Mouse (Mus musculus) lung, adult 2 months (tissue): Measurements from ENCODE around the gene Eapp. TPM values are rescaled to one million over a fixed set of nuclear protein-coding genes. Genes with fewer than 3 reads are reported as not detected.

Experiments
- DNase-seq: peaks from one replicate; pipeline ENCODE4 v3.0.0; 2022
- H3K4me1 ChIP-seq: fragments of 200-500 bp; 2 replicates; pipeline ENCODE4 v1.6.1; 2011; ENCODE audit warnings: low read length; ENCODE audit not compliant: control insufficient read depth, insufficient read depth
- H3K4me3 ChIP-seq: fragments of 200-500 bp; replicated peaks from 2 replicates; pipeline ENCODE3; 2011; ENCODE audit warnings: low read depth, mild to moderate bottlenecking, control low read depth, low read length; ENCODE audit errors: extremely low read depth
- CTCF ChIP-seq: fragments of 200-500 bp; IDR thresholded peaks from 2 replicates; pipeline ENCODE4 v1.5.1; 2011; ENCODE audit warnings: mild to moderate bottlenecking, low read length, control low read depth; ENCODE audit not compliant: insufficient read depth
- POLR2A ChIP-seq: fragments of 200-500 bp; IDR thresholded peaks from 2 replicates; pipeline ENCODE4 v1.6.1; 2011; ENCODE audit warnings: low read depth, mild to moderate bottlenecking, control low read depth, low read length, borderline replicate concordance; ENCODE audit errors: extremely low read depth
- WGBS: fragments of 180-500 bp; shearing (Covaris S2); methylation state at CpG from one replicate; pipeline ENCODE4 v1.1.7; 2018; 5-methylcytosine and 5-hydroxymethylcytosine counted together
- polyA plus RNA-seq: library from polyadenylated mRNA; depleted of rRNA; stranded (reverse); fragments of >200 nt; gene quantifications from 2 replicates; pipeline ENCODE4 v1.2.3, GENCODE M21; 2012

Eapp gene
- polyA plus RNA-seq, 1 experiment = 10.2 TPM

- 65% methylated on average over 7 of the region's 7 CpGs for WGBS
- Histone ChIP-seq H3K4me3 (no peak overlapping the region), H3K4me1 (no peaks in the 10 kb centered on the region)
- TF ChIP-seq CTCF = no peak
- TF ChIP-seq POLR2A = no peak
- no peak for DNase-seq
Measured at GRCm38 (mm10) chr12:54699394-54699793, 3.7 kb upstream of the Eapp start.

DNA sequence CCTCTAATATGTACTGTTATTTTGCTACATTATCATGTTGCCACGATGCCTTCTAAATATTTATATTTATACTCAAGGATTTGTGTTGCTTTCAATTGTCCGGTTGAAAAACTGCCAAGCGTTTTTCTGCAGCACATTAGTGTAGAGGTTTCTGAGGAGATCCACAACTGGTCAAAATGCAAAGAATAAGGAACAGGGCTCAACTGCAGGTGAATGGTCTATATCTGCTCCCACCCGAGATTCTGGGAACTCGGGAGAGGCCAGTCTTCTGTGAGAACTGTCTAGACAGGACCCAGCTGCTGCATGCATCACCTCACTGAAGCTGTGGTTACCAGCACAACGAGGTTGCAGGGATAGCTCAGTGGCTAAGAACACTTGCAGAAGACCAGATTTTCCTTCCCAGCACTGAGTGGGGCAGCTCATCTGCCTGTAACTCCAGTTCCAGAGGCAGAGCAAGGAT lies 2.1 kb upstream of the Eapp start:
- H3K4me1 ChIP-seq = no peaks in the 10 kb centered on the region
- TF ChIP-seq POLR2A = no peak
- TF ChIP-seq CTCF = no peak
- 25% methylated on average over 6 of the region's 6 CpGs for WGBS
- H3K4me3 ChIP-seq = no peak overlapping the region
- DNase-seq = no peak

GRCm38 (mm10) chr12:54697003-54697597 lies 1.4 kb upstream of the Eapp start:
- DNase-seq = no peak
- Histone ChIP-seq H3K4me3 (no peak overlapping the region), H3K4me1 (no peaks in the 10 kb centered on the region)
- TF ChIP-seq POLR2A (no peak), CTCF (no peak)
- 3% methylated on average over 7 of the region's 7 CpGs for WGBS

- H3K4me1 ChIP-seq = no peaks in the 10 kb centered on the region
- H3K4me3 ChIP-seq = peak overlapping the region; percentile 97
- peak; percentile 91 for DNase-seq
- WGBS = under 1% methylated on average over 32 of the region's 32 CpGs
- no peak for TF ChIP-seq CTCF
- TF ChIP-seq POLR2A = peak; percentile 100
Measured at GRCm38 (mm10) chr12:54696242-54697002, 725 bp upstream of the Eapp start.

- DNase-seq = no peak
Measured at GRCm38 (mm10) chr12:54694847-54695510, 718 bp downstream of the Eapp start.

DNA sequence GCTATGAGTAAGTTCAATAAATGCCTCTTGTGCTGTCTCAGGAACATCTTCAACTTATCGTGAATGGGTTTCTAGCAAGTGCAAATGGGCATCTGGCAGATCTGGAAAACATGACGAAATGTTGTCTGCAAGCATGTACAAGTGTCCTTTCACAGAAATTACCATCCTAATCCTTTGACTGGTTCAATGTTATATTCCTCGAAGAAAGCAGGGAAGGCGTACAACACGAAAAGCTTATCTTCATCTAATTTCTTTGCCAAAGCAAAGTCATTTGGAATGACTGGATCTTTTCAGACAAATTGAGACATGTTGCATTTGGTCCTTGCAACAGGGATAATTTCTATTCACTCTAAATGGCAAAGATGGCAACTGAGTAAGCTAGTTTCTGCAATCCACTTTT lies 6.6 kb downstream of the Eapp start:
- 92% methylated on average over 5 of the region's 5 CpGs for WGBS
- H3K4me1 ChIP-seq = no peaks in the 10 kb centered on the region
- H3K4me3 ChIP-seq = no peak overlapping the region
- DNase-seq = no peak
- TF ChIP-seq CTCF (no peak), POLR2A (no peak)

More at GRCm38 (mm10) chr12:54694847-54695510, 718 bp downstream of the Eapp start:
- WGBS = 32% methylated on average over 12 of the region's 12 CpGs
- TF ChIP-seq POLR2A (no peak), CTCF (no peak)
- H3K4me3 ChIP-seq = peak overlapping the region; percentile 97
- H3K4me1 ChIP-seq = no peaks in the 10 kb centered on the region

- no peak for DNase-seq
- 28% methylated on average over 1 of the region's 1 CpGs for WGBS
- H3K4me1 ChIP-seq = no peaks in the 10 kb centered on the region
- H3K4me3 ChIP-seq = no peak overlapping the region
- TF ChIP-seq POLR2A (no peak), CTCF (peak; percentile 39; the same call in 1 of the 2 replicates)
Measured at GRCm38 (mm10) chr12:54683182-54683581, 12.5 kb downstream of the Eapp start.

DNA sequence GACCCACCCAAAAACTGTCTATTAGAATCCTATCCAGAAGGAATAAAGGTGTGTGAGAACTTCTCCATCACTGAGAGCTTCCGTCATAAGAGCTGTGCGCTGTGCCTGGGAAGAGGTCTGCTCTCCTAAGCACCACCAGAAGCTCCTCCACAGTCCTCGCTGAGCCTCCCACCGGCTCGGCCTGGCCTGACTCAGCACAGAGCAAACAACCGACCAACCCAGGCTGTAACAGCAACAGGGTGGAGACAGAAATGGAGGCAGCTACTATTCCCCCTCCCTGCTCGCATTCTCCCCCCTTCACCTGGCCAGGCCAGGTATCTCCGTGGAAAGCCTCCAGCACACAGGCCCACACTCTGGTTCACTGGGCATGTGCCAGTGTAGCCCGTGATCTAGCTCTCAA lies 19.0 kb downstream of the Eapp start:
- WGBS = 95% methylated on average over 9 of the region's 9 CpGs
- no peak overlapping the region for H3K4me3 ChIP-seq
- DNase-seq = no peak
- TF ChIP-seq POLR2A (no peak), CTCF (no peak)
- H3K4me1 ChIP-seq = no peaks in the 10 kb centered on the region

DNA sequence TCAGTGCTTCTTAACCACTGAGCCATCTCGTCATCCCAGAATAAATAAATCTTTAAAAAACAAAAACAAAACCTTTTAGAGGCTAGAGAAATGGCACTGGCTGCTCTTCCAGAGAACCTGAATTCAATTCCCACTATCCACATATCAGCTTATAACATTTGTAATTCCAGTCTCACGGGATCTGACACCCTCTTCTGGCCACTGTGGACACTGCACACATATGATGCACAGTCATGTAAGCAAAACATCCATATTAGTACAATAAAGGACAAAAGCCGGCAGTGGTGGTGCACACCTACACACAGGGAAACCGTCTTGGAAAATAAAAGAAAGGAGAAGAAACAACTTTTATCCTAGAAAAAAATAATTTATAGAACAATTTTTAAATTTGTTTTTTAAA lies 20.3 kb downstream of the Eapp start:
- DNase-seq = no peak
- Histone ChIP-seq H3K4me3 (no peak overlapping the region), H3K4me1 (no peaks in the 10 kb centered on the region)
- no peak for TF ChIP-seq POLR2A
- no peak for TF ChIP-seq CTCF
- 93% methylated on average over 4 of the region's 4 CpGs for WGBS

- no peak for DNase-seq
- Histone ChIP-seq H3K4me1 (no peaks in the 10 kb centered on the region), H3K4me3 (no peak overlapping the region)
- 88% methylated on average over 4 of the region's 4 CpGs for WGBS
- TF ChIP-seq CTCF (no peak), POLR2A (no peak)
Measured at GRCm38 (mm10) chr12:54671262-54671661, 24.4 kb downstream of the Eapp start.
